ENCODE assay signal across 9 mouse cellular contexts in the genomic region with DNA sequence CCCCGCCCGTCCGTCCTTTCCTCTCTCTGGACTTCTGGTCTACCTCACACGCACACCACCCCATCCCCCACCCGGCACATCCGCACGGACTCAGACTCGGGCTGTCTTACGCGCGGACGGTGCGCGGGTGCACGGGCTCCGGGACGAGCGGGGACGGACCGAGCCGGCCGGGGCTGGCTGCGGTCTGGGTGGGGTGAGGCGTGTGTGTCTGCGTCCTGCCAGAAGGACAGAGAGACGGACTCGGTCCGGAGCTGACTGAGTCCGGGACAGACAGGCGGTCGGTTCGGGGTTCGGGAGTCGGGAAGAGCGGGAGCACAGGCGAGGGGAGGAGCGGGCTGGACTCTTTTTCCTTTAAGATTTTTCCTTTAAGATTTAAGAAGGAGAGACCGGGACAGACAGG. TPM values are rescaled to one million over a fixed set of nuclear protein-coding genes. Genes with fewer than 3 reads are reported as not detected.
DNase-seq lines count a peak whose midpoint lies in the region; ATAC-seq and TF ChIP-seq lines count a peak whose summit lies in the region.
"Not testable (repeated sequence)": the region's sequence is repeated elsewhere in the genome, so short reads cannot be mapped to it uniquely, and the experiment has no call there.
"Had no signal": no experiment of that assay in that cellular context is flagged by ENCODE, and none has a peak within 500 bp of the region (broad histone marks: within the 10 kb centered on the region; RNA-seq: fewer than 3 reads in every experiment).

No protein-coding gene starts in this region.

- H3K27ac ChIP-seq in embryonic facial prominence, embryonic 15.5 days (replicated peaks); heart, embryonic 13.5 days (replicated peaks); kidney, embryonic 16.5 days (ENCODE audit: low read length); liver, embryonic 13.5 days; midbrain, postnatal 0 days (ENCODE audit: low read depth, low read length): not testable (repeated sequence)

- not testable (repeated sequence) for H3K4me3 ChIP-seq in embryonic facial prominence, embryonic 15.5 days (replicated peaks); heart, embryonic 13.5 days; kidney, embryonic 16.5 days (ENCODE audit: low read length); liver, embryonic 13.5 days (replicated peaks); midbrain, postnatal 0 days (ENCODE audit: low read depth, low read length)

- peak; percentile 77 for DNase-seq in CD4-positive helper T cell, adult 2 months (ENCODE audit: low read depth, low spot score)
- DNase-seq in brain, adult 2 months (ENCODE audit: low read depth, low spot score): peak; percentile 72
- not testable (repeated sequence) for DNase-seq in liver, embryonic 13.5 days
- peak; percentile 50 for DNase-seq in midbrain, postnatal 0 days (ENCODE audit: low spot score)
- peak; percentile 70 for DNase-seq in splenic B cell, adult 2 months (ENCODE audit: low read depth, low spot score)

- not testable (repeated sequence) for H3K27me3 ChIP-seq in embryonic facial prominence, embryonic 15.5 days; heart, embryonic 13.5 days (replicated peaks); kidney, embryonic 16.5 days (ENCODE audit: insufficient read depth, low read length); liver, embryonic 13.5 days; midbrain, postnatal 0 days (ENCODE audit: insufficient read depth, low read length); splenic B cell, adult 2 months (ENCODE audit: control insufficient read depth, insufficient read depth, low read length, poor library complexity, severe bottlenecking)

- not testable (repeated sequence) for H3K4me2 ChIP-seq in embryonic facial prominence, embryonic 15.5 days (replicated peaks); heart, embryonic 13.5 days; kidney, embryonic 16.5 days (replicated peaks; ENCODE audit: low read depth, low read length); liver, embryonic 13.5 days; midbrain, postnatal 0 days (ENCODE audit: low read depth, low read length, poor library complexity, severe bottlenecking)

- TF ChIP-seq CTCF in midbrain, postnatal 0 days (IDR thresholded peaks at IDR 0.05): not testable (repeated sequence)

- H3K36me3 ChIP-seq in embryonic facial prominence, embryonic 15.5 days: peaks cover 42% of the 10 kb centered on the region
- H3K36me3 ChIP-seq in heart, embryonic 13.5 days: peaks cover 55% of the 10 kb centered on the region
- H3K36me3 ChIP-seq in kidney, embryonic 16.5 days (ENCODE audit: insufficient read depth, low read length): peaks cover 55% of the 10 kb centered on the region
- H3K36me3 ChIP-seq in liver, embryonic 13.5 days: peaks cover 57% of the 10 kb centered on the region
- H3K36me3 ChIP-seq in midbrain, postnatal 0 days (ENCODE audit: insufficient read depth, low read length): peaks cover 17% of the 10 kb centered on the region
- H3K36me3 ChIP-seq in splenic B cell, adult 2 months (ENCODE audit: control insufficient read depth, insufficient read depth, low read length, poor library complexity, severe bottlenecking): peaks cover 13% of the 10 kb centered on the region

- peak; percentile 65 for ATAC-seq in embryonic facial prominence, embryonic 15.5 days (ENCODE audit: insufficient number of reproducible peaks, low FRiP score, low TSS enrichment, low read depth)
- peak; percentile 25; the same call in 1 of the 2 replicates for ATAC-seq in heart, embryonic 13.5 days (ENCODE audit: extremely low read depth, insufficient number of reproducible peaks, low FRiP score, low TSS enrichment)
- ATAC-seq in kidney, embryonic 16.5 days (ENCODE audit: low FRiP score, low TSS enrichment): peak; percentile 68
- peak; percentile 40 for ATAC-seq in liver, embryonic 13.5 days (ENCODE audit: low read depth)
- peak; percentile 45 for ATAC-seq in midbrain, postnatal 0 days (ENCODE audit: low FRiP score)

- not testable (repeated sequence) for H3K4me1 ChIP-seq in embryonic facial prominence, embryonic 15.5 days; heart, embryonic 13.5 days; kidney, embryonic 16.5 days (ENCODE audit: insufficient read depth, low read length); liver, embryonic 13.5 days (replicated peaks); midbrain, postnatal 0 days (ENCODE audit: insufficient read depth, low read length)

- H3K9me3 ChIP-seq in embryonic facial prominence, embryonic 15.5 days (replicated peaks): peaks cover 50% of the 10 kb centered on the region
- peaks cover 56% of the 10 kb centered on the region for H3K9me3 ChIP-seq in heart, embryonic 13.5 days
- peaks cover 52% of the 10 kb centered on the region for H3K9me3 ChIP-seq in kidney, embryonic 16.5 days (ENCODE audit: low read length)
- H3K9me3 ChIP-seq in liver, embryonic 13.5 days (replicated peaks): peaks cover 59% of the 10 kb centered on the region
- peaks cover 48% of the 10 kb centered on the region for H3K9me3 ChIP-seq in midbrain, postnatal 0 days (ENCODE audit: low read length)

- H3K9ac ChIP-seq in embryonic facial prominence, embryonic 15.5 days; heart, embryonic 13.5 days; kidney, embryonic 16.5 days (replicated peaks; ENCODE audit: low read length); liver, embryonic 13.5 days; midbrain, postnatal 0 days (replicated peaks; ENCODE audit: low read length, poor library complexity, severe bottlenecking): not testable (repeated sequence)

- 77% methylated on average over 38 of the region's 38 CpGs for WGBS in embryonic facial prominence, embryonic 15.5 days
- 80% methylated on average over 38 of the region's 38 CpGs for WGBS in heart, embryonic 13.5 days
- 79% methylated on average over 38 of the region's 38 CpGs for WGBS in kidney, embryonic 16.5 days
- 75% methylated on average over 38 of the region's 38 CpGs for WGBS in liver, embryonic 13.5 days (ENCODE audit: insufficient replicate concordance)
- 77% methylated on average over 38 of the region's 38 CpGs for WGBS in midbrain, postnatal 0 days

RNA-seq across cellular contexts. Expression of a gene that starts 13.6 kb away (rescaled TPM):
- not detected in 2 replicates for polyA plus RNA-seq in embryonic facial prominence, embryonic 15.5 days (2015; fragmentation: Nextera tagmentation; extraction: Ambion mirVana)
- not detected in 2 replicates for polyA plus RNA-seq in heart, embryonic 13.5 days (2015; fragmentation: Nextera tagmentation; extraction: Ambion mirVana)
- polyA plus RNA-seq in kidney, embryonic 16.5 days (2015; fragmentation: Nextera tagmentation; extraction: Ambion mirVana): not detected in 2 replicates
- polyA plus RNA-seq in liver, embryonic 13.5 days (2015; fragmentation: Nextera tagmentation; extraction: Ambion mirVana): not detected in 2 replicates
- not detected in 2 replicates for total RNA-seq in midbrain, postnatal 0 days (2014; rRNA removed)
- not detected in 2 replicates for polyA plus RNA-seq in midbrain, postnatal 0 days (2015; fragmentation: Nextera tagmentation; extraction: Ambion mirVana)
- polyA plus RNA-seq: macrophage had no signal

RNA-seq across cellular contexts. Expression of a gene that starts 43.5 kb away (rescaled TPM):
- polyA plus RNA-seq in embryonic facial prominence, embryonic 15.5 days (2015; fragmentation: Nextera tagmentation; extraction: Ambion mirVana): not detected in 2 replicates
- polyA plus RNA-seq in heart, embryonic 13.5 days (2015; fragmentation: Nextera tagmentation; extraction: Ambion mirVana): not detected in 2 replicates
- not detected in 2 replicates for polyA plus RNA-seq in kidney, embryonic 16.5 days (2015; fragmentation: Nextera tagmentation; extraction: Ambion mirVana)
- polyA plus RNA-seq in liver, embryonic 13.5 days (2015; fragmentation: Nextera tagmentation; extraction: Ambion mirVana): not detected in 2 replicates
- not detected in 2 replicates for total RNA-seq in midbrain, postnatal 0 days (2014; rRNA removed)
- polyA plus RNA-seq in midbrain, postnatal 0 days (2015; fragmentation: Nextera tagmentation; extraction: Ambion mirVana): not detected in 2 replicates
- polyA plus RNA-seq: macrophage had no signal
